Mouse (Mus musculus) G1E (cell line): Measurements from ENCODE around the gene Tut1.

ENCODE experiments used
- CTCF ChIP-seq: IDR thresholded peaks from 2 replicates; pipeline ENCODE4 v1.5.1; 2012; ENCODE audit warnings: low read depth, low read length, inconsistent platforms, mixed read lengths
- GATA1 ChIP-seq: IDR thresholded peaks from 2 replicates; pipeline ENCODE4 v1.6.1; 2012; ENCODE audit warnings: borderline replicate concordance, low read length, inconsistent platforms, mixed read lengths

DNA sequence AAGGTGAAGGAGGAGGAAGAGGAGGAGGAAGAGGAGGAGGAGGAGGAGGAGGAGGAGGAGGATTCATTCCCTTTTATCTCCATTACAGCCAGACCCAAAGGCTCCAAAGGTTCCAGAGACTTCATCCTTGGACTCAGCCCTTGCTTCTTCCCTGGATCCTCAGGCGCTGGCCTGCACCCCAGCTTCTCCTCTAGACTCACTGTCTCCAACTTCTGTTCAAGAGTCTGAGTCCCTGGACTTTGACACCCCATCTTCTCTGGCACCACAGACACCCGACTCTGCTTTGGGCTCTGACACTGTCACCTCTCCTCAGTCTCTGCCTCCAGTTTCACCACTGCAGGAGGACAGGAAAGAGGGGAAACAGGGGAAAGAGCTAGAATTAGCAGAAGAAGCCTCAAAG, 8.6 kb downstream of the Tut1 start:
- TF ChIP-seq CTCF (no peak), GATA1 (no peak)
